Mouse (Mus musculus) layer of hippocampus, adult 11-12 months (tissue): ENCODE measurements around the gene Usp35.

Experiments used
- DNase-seq: peaks from one replicate; pipeline ENCODE4 v3.0.0; 2022; ENCODE audit warnings: low spot score

Usp35 gene

GRCm38 (mm10) chr7:97313364-97313995, 18.3 kb downstream of the Usp35 start:
- DNase-seq = no peak

- DNase-seq = no peak
Measured at GRCm38 (mm10) chr7:97312856-97313255, 19.0 kb downstream of the Usp35 start.

GRCm38 (mm10) chr7:97312196-97312595, 19.6 kb downstream of the Usp35 start:
- DNase-seq = no peak

GRCm38 (mm10) chr7:97311620-97312019, 20.2 kb downstream of the Usp35 start:
- no peak for DNase-seq

- no peak for DNase-seq
Measured at GRCm38 (mm10) chr7:97310341-97310635, 21.5 kb downstream of the Usp35 start.

- no peak for DNase-seq
Measured at GRCm38 (mm10) chr7:97309461-97310340, 22.1 kb downstream of the Usp35 start.

- DNase-seq = no peak
Measured at GRCm38 (mm10) chr7:97307546-97307945, 24.3 kb downstream of the Usp35 start.

GRCm38 (mm10) chr7:97306813-97307212, 25.0 kb downstream of the Usp35 start:
- no peak for DNase-seq

- DNase-seq = peak; percentile 2
Measured at GRCm38 (mm10) chr7:97305206-97305605, 26.6 kb downstream of the Usp35 start.

- peak; percentile 1 for DNase-seq
Measured at GRCm38 (mm10) chr7:97304471-97304870, 27.3 kb downstream of the Usp35 start.

- peak; percentile 2 for DNase-seq
Measured at GRCm38 (mm10) chr7:97303614-97304013, 28.2 kb downstream of the Usp35 start.

- no peak for DNase-seq
Measured at GRCm38 (mm10) chr7:97302876-97303275, 28.9 kb downstream of the Usp35 start.

- DNase-seq = no peak
Measured at GRCm38 (mm10) chr7:97302261-97302660, 29.6 kb downstream of the Usp35 start.

GRCm38 (mm10) chr7:97301321-97301720, 30.5 kb downstream of the Usp35 start:
- DNase-seq = peak; percentile 2

GRCm38 (mm10) chr7:97300914-97301313, 30.9 kb downstream of the Usp35 start:
- DNase-seq = peak; percentile 1

GRCm38 (mm10) chr7:97298943-97299342, 32.9 kb downstream of the Usp35 start:
- DNase-seq = peak; percentile 2

GRCm38 (mm10) chr7:97298279-97298678, 33.5 kb downstream of the Usp35 start:
- no peak for DNase-seq

GRCm38 (mm10) chr7:97297466-97297865, 34.4 kb downstream of the Usp35 start:
- peak; percentile 77 for DNase-seq

- no peak for DNase-seq
Measured at GRCm38 (mm10) chr7:97296986-97297385, 34.8 kb downstream of the Usp35 start.

- DNase-seq = no peak
Measured at GRCm38 (mm10) chr7:97271068-97271467, 60.8 kb downstream of the Usp35 start.

GRCm38 (mm10) chr7:97270367-97270766, 61.5 kb downstream of the Usp35 start:
- no peak for DNase-seq

- DNase-seq = no peak
Measured at GRCm38 (mm10) chr7:97262541-97262940, 69.3 kb downstream of the Usp35 start.
